Mouse (Mus musculus) left cerebral cortex, adult 2 months (tissue): ENCODE measurements at regions not wholly inside any gene's neighbourhood (a gene's known extent, or its start where the extent isn't known, plus 50 kb on each side); places are given as distances from the start of the nearest gene placed in this dataset.

Source experiments
- DNase-seq, 2 experiments: peaks; one replicate each; pipeline ENCODE4 v3.0.0; 2021 to 2022; ENCODE audit warnings: low spot score in 2 of 2, mixed read lengths in 1 of 2; ENCODE audit errors: extremely low spot score in 1 of 2
- H3K27ac ChIP-seq: fragments of 200-600 bp; 2 replicates; pipeline ENCODE4 v1.8.1; 2022
- H3K4me3 ChIP-seq: fragments of 200-600 bp; 2 replicates; pipeline ENCODE4 v1.8.1; 2022
- CTCF ChIP-seq: fragments of 200-600 bp; IDR thresholded peaks from 2 replicates; pipeline ENCODE4 v1.8.1; 2022; ENCODE audit warnings: antibody characterized with exemption, mild to moderate bottlenecking, moderate library complexity
- intact Hi-C: fragments of 180-260 bp; cut with DNase I; formaldehyde crosslinking; loops from one replicate; pipeline ENCODE4 v1.15.1; 2025

DNA sequence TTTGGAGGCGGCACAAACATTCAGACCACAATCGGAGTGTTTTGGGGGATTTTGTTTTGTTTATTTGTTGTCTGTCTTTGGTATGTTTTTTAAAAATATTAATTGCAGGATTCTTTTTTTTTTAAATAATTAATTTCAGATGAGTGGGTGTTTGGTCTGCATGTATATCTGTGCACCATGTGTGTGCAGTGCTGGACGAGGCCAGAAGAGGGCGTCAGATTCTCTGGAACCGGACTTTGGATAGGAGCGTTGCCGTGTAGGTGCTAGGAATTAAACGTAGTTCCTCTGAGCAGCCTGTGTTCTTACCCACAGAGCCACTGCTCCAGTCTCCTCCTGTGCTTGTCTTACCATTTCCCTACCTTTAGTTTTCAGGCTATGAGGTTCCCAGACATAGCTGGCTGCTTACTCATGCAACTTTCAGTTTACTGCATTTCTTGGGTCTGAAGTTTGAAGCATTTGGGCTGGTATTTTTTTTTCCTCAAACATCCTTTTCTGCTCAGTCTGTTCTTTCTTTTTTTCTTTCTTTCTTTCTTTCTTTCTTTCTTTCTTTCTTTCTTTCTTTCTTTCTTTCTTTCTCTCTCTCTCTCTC lies 95.4 kb upstream of the Arhgap5 start:
- H3K4me3 ChIP-seq = no peak overlapping the region
- no peak; the same call in 1 of the 2 replicates for TF ChIP-seq CTCF
- no peak overlapping the region for H3K27ac ChIP-seq
- DNase-seq = no peak
- intact Hi-C loops = no loop called here

- no peak overlapping the region for H3K27ac ChIP-seq
- no peak overlapping the region for H3K4me3 ChIP-seq
- no peak for TF ChIP-seq CTCF
- DNase-seq = no peak
- intact Hi-C loops = no loop called here
Measured at GRCm38 (mm10) chr12:52409221-52409620, 94.6 kb upstream of the Arhgap5 start.

GRCm38 (mm10) chr12:52412172-52412571 lies 91.6 kb upstream of the Arhgap5 start:
- no peak overlapping the region for H3K27ac ChIP-seq
- intact Hi-C loops = no loop called here

DNA sequence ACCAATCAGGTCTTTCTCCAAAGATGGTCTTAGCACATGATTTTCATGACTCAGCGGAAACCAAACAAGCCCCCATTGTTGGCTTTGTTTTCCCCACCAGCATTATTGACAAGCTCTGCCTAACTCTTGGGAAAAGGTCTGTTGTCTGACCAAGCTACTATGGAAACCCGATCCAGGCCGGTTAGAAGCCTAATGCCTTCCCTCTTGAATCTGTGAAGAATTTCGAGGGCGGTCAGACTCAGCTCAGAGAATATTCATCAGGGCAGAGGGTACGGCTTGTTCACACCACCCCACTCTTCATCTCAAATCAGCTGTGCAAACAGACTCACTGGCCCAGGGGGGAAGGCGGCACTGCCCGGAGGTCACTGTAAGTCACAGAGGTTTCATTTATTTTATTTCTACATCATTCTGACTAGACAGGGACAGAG lies 90.7 kb upstream of the Arhgap5 start:
- TF ChIP-seq CTCF = no peak
- intact Hi-C loops = no loop called here
- no peak for DNase-seq
- Histone ChIP-seq H3K27ac (peak overlapping the region; percentile 28; the same call in 1 of the 2 replicates), H3K4me3 (no peak overlapping the region)

More at GRCm38 (mm10) chr12:52412172-52412571, 91.6 kb upstream of the Arhgap5 start:
- TF ChIP-seq CTCF = no peak
- DNase-seq = no peak
- H3K4me3 ChIP-seq = no peak overlapping the region

DNA sequence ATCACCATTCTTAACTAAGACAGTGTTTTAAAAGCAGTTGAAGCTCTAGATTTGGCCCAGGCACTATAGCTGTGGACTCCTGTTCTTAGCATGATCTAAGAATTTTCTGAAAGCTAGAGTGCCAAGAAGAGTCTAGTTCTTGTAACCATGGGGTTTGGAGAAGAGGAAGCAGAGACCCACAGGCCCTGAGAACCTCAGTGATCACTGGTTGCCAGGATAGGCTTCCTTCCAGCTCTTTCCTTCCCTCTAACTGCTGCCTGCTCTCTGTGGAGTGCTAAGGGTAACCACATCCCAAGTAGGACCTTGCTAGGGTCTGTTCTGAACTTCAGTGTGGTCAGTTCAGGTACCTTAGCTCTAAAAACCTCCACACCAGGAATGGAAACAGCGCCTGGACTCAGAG lies 81.0 kb upstream of the Arhgap5 start:
- DNase-seq = no peak
- Histone ChIP-seq H3K27ac (no peak overlapping the region), H3K4me3 (no peak overlapping the region)
- intact Hi-C loops = no loop called here
- no peak for TF ChIP-seq CTCF

- no peak overlapping the region for H3K27ac ChIP-seq
- no peak for DNase-seq
- TF ChIP-seq CTCF = no peak
- intact Hi-C loops = no loop called here
- H3K4me3 ChIP-seq = no peak overlapping the region
Measured at GRCm38 (mm10) chr12:52424336-52425034, 79.3 kb upstream of the Arhgap5 start.

DNA sequence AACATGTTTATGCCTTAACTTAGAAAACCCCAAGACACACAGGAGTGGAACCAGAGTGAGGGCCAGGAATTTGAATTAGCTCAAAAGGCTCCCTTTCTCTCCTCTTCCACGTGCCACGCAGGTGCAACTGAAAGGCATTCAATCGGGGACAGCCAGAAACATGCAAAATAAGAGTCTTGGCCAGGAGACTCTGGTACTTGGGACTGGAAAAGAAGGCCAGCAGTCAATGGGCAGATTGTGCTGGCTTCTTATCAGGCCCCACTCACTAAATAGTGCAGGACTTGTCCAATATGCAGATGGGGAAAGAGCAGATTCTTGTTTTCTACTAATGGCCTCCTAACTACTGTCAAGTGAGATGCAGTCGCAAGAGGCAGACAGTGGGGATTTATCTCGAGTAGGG lies 73.8 kb upstream of the Arhgap5 start:
- DNase-seq = no peak
- no peak for TF ChIP-seq CTCF
- no peak overlapping the region for H3K4me3 ChIP-seq
- intact Hi-C loops = no loop called here
- no peak overlapping the region; the same call in 1 of the 2 replicates for H3K27ac ChIP-seq

- Histone ChIP-seq H3K27ac (no peak overlapping the region), H3K4me3 (no peak overlapping the region)
- intact Hi-C loops = no loop called here
- no peak for DNase-seq
- no peak for TF ChIP-seq CTCF
Measured at GRCm38 (mm10) chr12:52431933-52432332, 71.8 kb upstream of the Arhgap5 start.

GRCm38 (mm10) chr12:52434021-52434420 lies 69.8 kb upstream of the Arhgap5 start:
- H3K4me3 ChIP-seq = no peak overlapping the region
- intact Hi-C loops = no loop called here
- TF ChIP-seq CTCF = no peak
- no peak overlapping the region for H3K27ac ChIP-seq
- DNase-seq = no peak

- no peak overlapping the region for H3K4me3 ChIP-seq
- intact Hi-C loops = no loop called here
- no peak for DNase-seq
- no peak for TF ChIP-seq CTCF
- no peak overlapping the region for H3K27ac ChIP-seq
Measured at GRCm38 (mm10) chr12:52435321-52435720, 68.5 kb upstream of the Arhgap5 start.

GRCm38 (mm10) chr12:52435795-52436211 lies 68.0 kb upstream of the Arhgap5 start:
- no peak for TF ChIP-seq CTCF
- no peak for DNase-seq
- H3K27ac ChIP-seq = no peak overlapping the region
- no peak overlapping the region for H3K4me3 ChIP-seq
- intact Hi-C loops = no loop called here

DNA sequence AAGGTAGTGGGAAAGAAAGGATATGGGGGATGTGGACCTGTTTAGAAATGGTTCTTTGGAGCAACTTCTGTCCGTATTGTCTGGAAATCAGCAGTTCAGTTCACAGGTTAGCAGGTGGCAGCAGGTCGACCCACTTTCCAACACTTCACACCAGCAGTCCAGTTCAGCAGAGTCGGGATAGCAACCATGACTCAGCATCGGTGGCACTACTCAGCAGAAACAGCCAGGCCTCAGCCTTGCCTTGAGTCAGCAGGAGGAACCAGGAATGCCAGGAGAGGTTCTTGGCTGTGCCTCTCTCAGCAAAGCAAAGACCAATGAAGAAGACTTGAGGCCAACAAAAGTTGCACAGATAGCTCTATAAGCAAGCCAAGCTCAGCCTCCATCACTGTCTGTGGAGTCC lies 66.8 kb upstream of the Arhgap5 start:
- no peak for DNase-seq
- no peak overlapping the region for H3K27ac ChIP-seq
- intact Hi-C loops = no loop called here

DNA sequence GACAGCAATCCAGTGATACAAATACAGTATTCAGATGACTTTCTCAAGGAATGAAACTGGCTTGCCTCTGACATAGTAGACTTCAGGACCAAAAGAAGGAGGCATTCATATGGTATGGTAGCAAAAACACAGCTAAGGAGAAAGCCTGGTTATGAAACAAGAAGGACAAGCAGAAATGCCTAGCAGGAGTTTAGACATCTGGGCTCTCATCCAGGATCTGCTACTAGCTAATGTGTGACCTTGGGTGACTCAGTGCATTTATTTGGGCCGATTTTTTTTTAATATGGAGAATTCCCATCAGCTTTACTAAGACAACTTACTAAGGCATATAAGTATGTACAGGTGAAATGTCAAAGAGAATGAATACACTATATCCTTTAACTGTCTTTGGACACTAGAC lies 64.5 kb upstream of the Arhgap5 start:
- intact Hi-C loops = no loop called here
- no peak for TF ChIP-seq CTCF
- DNase-seq = no peak
- H3K4me3 ChIP-seq = no peak overlapping the region
- H3K27ac ChIP-seq = no peak overlapping the region

More for the DNA sequence above, 66.8 kb upstream of the Arhgap5 start:
- TF ChIP-seq CTCF = no peak
- no peak overlapping the region for H3K4me3 ChIP-seq
